Mouse (Mus musculus) limb, embryonic 13.5 days (tissue): ENCODE data around the gene Tcfl5. TPM values are rescaled to one million over a fixed set of nuclear protein-coding genes. Genes with fewer than 3 reads are reported as not detected.

Source experiments
- ATAC-seq: fragments of 200-750 bp; cut with Nextera tagmentation; 2 replicates; pipeline ENCODE4 v1.8.0; 2017; ENCODE audit warnings: low read depth, moderate number of reproducible peaks, moderate TSS enrichment; ENCODE audit not compliant: low FRiP score
- H3K27ac ChIP-seq: fragments of 300-500 bp; sonication (generic); 2 replicates; pipeline ENCODE4 v1.5.1; 2015; ENCODE audit warnings: inconsistent platforms, mild to moderate bottlenecking, moderate library complexity
- H3K27me3 ChIP-seq: fragments of 300-500 bp; sonication (generic); 2 replicates; pipeline ENCODE4 v1.6.1; 2015; ENCODE audit warnings: mild to moderate bottlenecking, inconsistent platforms
- H3K36me3 ChIP-seq: fragments of 300-500 bp; sonication (generic); 2 replicates; pipeline ENCODE4 v1.6.1; 2015; ENCODE audit warnings: inconsistent platforms, mild to moderate bottlenecking, moderate library complexity
- H3K4me1 ChIP-seq: fragments of 300-500 bp; sonication (generic); 2 replicates; pipeline ENCODE4 v1.6.1; 2015; ENCODE audit warnings: inconsistent platforms
- H3K4me2 ChIP-seq: fragments of 300-500 bp; sonication (generic); replicated peaks from 2 replicates; pipeline ENCODE4 v1.6.1; 2015; ENCODE audit warnings: inconsistent platforms, mild to moderate bottlenecking, moderate library complexity
- H3K4me3 ChIP-seq: fragments of 300-500 bp; sonication (generic); 2 replicates; pipeline ENCODE4 v1.5.1; 2015; ENCODE audit warnings: moderate library complexity, mild to moderate bottlenecking, inconsistent platforms
- H3K9ac ChIP-seq: fragments of 300-500 bp; sonication (generic); 2 replicates; pipeline ENCODE4 v1.6.1; 2015; ENCODE audit warnings: mild to moderate bottlenecking, inconsistent platforms
- H3K9me3 ChIP-seq: fragments of 300-500 bp; sonication (generic); 2 replicates; pipeline ENCODE4 v1.6.1; 2016; ENCODE audit warnings: inconsistent platforms
- WGBS: fragments of 180-500 bp; shearing (Covaris S2); methylation state at CpG from one replicate; pipeline ENCODE4 v1.1.7; 2015; 5-methylcytosine and 5-hydroxymethylcytosine counted together
- polyA plus RNA-seq: library from polyadenylated mRNA; unstranded; fragments of >200 nt; fragmentation: Nextera tagmentation; extraction: Ambion mirVana; gene quantifications from 2 replicates; pipeline ENCODE4 v1.2.1, GENCODE M21; 2015

The Tcfl5 gene
- polyA plus RNA-seq, 1 experiment from 2014 or later = 0.55 TPM

DNA sequence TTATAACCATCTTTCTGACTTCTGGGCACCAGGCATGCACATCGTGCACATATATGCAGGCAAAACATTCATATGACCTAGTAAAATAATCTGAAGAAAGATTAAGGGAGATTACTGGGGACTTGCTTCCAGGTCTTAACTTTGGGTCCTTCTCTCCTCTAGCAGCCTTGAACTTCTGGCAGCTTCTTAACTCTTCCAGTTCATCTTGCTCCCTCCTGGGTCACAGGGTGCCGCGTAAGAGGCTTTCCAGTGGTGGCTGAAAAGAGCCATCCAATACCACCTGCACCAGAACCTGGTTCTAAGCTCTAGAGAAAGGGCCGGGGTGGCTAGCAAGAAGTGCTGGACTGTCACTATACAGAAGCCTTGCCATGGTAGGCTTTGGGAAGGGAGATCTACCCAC lies 45.0 kb downstream of the Tcfl5 start, which contains the start of gene Col9a3:
Gene Col9a3, plus strand, starts transcription at position 301 of the 400 bp plus-strand sequence.
- H3K27ac ChIP-seq = peak within 1 kb of the TSS; percentile 89

DNA sequence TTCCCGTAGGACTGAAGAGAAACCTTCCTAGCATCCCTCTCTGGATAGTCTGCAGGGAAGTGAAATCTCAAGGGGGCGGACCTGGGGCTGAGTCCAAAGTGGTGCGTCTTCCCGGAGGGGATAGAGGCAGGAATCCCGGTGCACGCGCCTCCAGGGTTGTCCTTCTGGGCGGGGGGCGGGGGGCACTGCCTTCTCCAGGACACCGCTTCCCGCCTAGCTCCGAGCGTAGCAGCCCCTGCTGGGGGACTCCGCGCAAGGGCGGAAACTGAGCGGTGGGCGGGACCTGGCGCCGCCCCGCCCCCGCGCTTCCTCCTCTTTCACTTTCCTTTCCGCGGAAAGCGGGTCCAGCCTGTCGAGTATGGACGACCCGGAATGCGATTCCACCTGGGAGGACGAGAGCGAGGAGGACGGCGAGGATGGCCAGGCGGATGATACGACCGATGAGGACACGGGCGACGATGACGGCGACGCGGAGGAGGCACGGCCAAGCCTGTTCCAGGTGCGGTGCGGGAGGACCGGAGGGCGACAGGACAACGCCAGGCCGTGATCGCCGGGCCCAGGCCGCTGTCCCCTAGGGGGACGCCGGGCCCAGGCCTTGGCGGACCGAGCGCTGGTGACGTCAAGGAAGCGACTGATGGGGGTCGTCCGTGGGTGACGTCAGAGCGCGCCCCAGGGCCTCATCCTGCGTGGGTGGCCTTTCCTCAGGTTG lies 53.2 kb downstream of the Tcfl5 start, which contains the start of gene Ogfr:
Gene Ogfr, plus strand, starts transcription at position 123 of the 709 bp plus-strand sequence.
- Histone ChIP-seq H3K27me3 (no peaks in the 10 kb centered on the region), H3K36me3 (peaks cover 62% of the 10 kb centered on the region), H3K9me3 (no peaks in the 10 kb centered on the region), H3K4me3 (peak within 1 kb of the TSS; percentile 94), H3K4me2 (peak within 1 kb of the TSS; percentile 90), H3K9ac (peak within 1 kb of the TSS; percentile 93), H3K27ac (peak within 1 kb of the TSS; percentile 88), H3K4me1 (peaks cover 17% of the 10 kb centered on the region)
- peak; percentile 92 for ATAC-seq
- WGBS = under 1% methylated on average over 49 of the region's 67 CpGs

More for the DNA sequence above, 45.0 kb downstream of the Tcfl5 start, which contains the start of gene Col9a3:
- H3K36me3 ChIP-seq = peaks cover 39% of the 10 kb centered on the region
- H3K9me3 ChIP-seq = no peaks in the 10 kb centered on the region
- peak within 1 kb of the TSS; percentile 53 for H3K4me3 ChIP-seq
- ATAC-seq = no peak
- H3K4me1 ChIP-seq = peaks cover 40% of the 10 kb centered on the region
- H3K27me3 ChIP-seq = peaks cover 33% of the 10 kb centered on the region
- H3K9ac ChIP-seq = peak within 1 kb of the TSS; percentile 75
- WGBS = 39% methylated on average over 4 of the region's 4 CpGs
- H3K4me2 ChIP-seq = peak within 1 kb of the TSS; percentile 71

DNA sequence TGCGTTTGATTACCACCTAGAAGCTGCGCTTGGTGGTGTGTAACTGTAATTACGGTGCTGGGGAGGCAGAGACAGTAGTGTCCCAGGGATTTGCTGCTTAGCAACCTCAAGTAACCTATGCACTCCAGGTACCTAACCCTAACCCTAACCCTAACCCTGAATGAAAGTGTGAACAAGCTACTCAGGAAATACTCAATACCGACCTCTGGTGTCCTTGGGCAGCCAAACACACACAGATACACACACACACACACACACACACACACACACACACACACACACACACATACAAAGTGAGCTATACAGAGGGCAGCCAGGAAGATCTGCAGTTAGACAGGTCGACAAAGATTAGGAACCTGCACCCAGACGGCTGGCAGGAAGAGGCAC lies 53.8 kb downstream of the Tcfl5 start:
- no peak for ATAC-seq
- Histone ChIP-seq H3K27me3 (no peaks in the 10 kb centered on the region), H3K9me3 (no peaks in the 10 kb centered on the region), H3K4me2 (peak overlapping the region; percentile 90), H3K4me3 (peak overlapping the region; percentile 94), H3K9ac (peak overlapping the region; percentile 93), H3K27ac (peak overlapping the region; percentile 88), H3K4me1 (peaks cover 22% of the 10 kb centered on the region), H3K36me3 (peaks cover 57% of the 10 kb centered on the region)
- WGBS = 49% methylated on average over 6 of the region's 6 CpGs

DNA sequence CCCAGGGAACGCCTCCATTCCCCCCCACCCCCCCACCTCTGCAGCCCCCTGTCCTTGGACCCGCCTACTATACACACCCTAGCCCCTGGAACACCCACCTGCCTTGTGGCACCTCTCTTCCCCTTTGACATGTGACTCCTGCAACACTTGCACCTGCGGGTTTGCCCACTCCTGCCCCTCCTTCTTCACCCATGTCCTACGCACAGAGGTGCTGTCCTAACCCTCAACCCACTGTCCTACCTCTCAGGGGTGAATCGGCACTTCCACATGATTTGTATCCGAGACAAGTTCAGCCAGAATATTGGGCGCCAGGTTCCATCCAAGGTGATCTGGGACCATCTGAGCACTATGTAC lies 59.4 kb downstream of the Tcfl5 start:
- H3K27me3 ChIP-seq = peaks cover 3% of the 10 kb centered on the region; the same call in 1 of the 2 replicates
- H3K4me1 ChIP-seq = peaks cover 23% of the 10 kb centered on the region
- H3K4me2 ChIP-seq = peak overlapping the region; percentile 88
- H3K9me3 ChIP-seq = no peaks in the 10 kb centered on the region
- H3K9ac ChIP-seq = peak overlapping the region; percentile 95
- peak overlapping the region; percentile 86 for H3K4me3 ChIP-seq
- H3K36me3 ChIP-seq = peaks cover 28% of the 10 kb centered on the region
- ATAC-seq = peak; percentile 11
- WGBS = 20% methylated on average over 7 of the region's 7 CpGs
- no peak overlapping the region for H3K27ac ChIP-seq

DNA sequence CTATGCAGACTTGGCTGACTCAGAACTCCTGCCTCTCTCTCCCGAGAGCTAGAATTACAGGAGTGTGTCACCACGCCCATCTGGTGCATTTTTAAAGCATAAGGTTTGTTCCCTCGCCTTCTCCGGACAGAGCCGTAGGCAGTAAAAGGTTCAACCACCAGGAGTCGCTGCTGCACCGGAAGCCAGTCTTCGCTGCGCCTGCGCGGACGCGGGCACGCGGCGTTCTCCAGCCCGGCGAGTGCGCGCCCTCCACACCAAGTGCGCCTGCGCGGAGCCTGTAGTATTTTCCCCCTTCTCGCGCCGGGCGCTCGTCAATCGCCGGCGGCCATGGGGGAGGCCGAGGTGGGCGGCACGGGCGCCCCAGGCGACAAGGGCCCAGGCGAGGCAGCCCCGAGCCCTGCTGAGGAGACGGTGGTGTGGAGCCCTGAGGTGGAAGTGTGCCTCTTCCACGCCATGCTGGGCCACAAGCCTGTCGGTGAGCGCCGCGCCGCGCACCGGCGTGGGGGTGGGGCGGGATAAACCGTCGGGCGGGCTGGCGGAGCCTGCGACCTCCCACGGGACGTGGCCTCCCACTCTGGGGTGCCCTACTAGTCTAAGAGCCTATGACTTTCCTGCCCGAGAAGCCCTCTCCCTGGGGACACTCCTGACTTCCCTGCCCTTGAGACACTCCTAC lies 59.9 kb downstream of the Tcfl5 start:
- Histone ChIP-seq H3K36me3 (peaks cover 28% of the 10 kb centered on the region), H3K4me1 (peaks cover 23% of the 10 kb centered on the region), H3K4me3 (peak overlapping the region; percentile 86), H3K4me2 (peak overlapping the region; percentile 88), H3K27me3 (peaks cover 3% of the 10 kb centered on the region; the same call in 1 of the 2 replicates), H3K27ac (no peak overlapping the region; the same call in 1 of the 2 replicates), H3K9me3 (no peaks in the 10 kb centered on the region), H3K9ac (peak overlapping the region; percentile 95)
- 0% methylated on average over 57 of the region's 57 CpGs for WGBS
- ATAC-seq = peak; percentile 84

DNA sequence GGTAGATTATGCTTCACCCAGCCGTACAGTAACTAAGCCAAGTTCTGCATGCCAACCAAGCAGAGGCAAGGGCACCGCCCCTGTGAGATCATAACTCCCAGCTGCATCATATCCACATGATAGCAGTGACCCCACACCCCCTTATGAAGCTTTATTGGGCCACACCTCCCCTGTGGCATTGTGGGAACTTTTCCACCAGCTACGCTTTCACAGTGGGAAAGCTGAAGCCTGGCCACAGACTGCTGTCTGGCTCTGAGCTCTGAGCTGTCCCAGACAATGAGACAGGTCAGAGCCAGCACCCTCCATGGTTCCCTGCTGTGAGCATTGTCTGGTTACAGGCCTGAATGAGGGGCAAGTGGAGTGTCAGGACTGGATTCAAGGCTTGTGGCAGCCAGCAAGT lies 61.5 kb downstream of the Tcfl5 start, which contains the start of gene Mrgbp:
Gene Mrgbp, plus strand, starts transcription at position 303 of the 400 bp plus-strand sequence.
- H3K27me3 ChIP-seq = peaks cover 3% of the 10 kb centered on the region
- H3K9ac ChIP-seq = peak within 1 kb of the TSS; percentile 48; the same call in 1 of the 2 replicates
- 78% methylated on average over 3 of the region's 3 CpGs for WGBS
- no peak within 1 kb of the TSS for H3K27ac ChIP-seq
- H3K4me1 ChIP-seq = peaks cover 23% of the 10 kb centered on the region
- no peak for ATAC-seq
- H3K4me2 ChIP-seq = peak within 1 kb of the TSS; percentile 88; the same call in 1 of the 2 replicates
- peaks cover 15% of the 10 kb centered on the region for H3K36me3 ChIP-seq
- no peaks in the 10 kb centered on the region for H3K9me3 ChIP-seq
- no peak within 1 kb of the TSS for H3K4me3 ChIP-seq

DNA sequence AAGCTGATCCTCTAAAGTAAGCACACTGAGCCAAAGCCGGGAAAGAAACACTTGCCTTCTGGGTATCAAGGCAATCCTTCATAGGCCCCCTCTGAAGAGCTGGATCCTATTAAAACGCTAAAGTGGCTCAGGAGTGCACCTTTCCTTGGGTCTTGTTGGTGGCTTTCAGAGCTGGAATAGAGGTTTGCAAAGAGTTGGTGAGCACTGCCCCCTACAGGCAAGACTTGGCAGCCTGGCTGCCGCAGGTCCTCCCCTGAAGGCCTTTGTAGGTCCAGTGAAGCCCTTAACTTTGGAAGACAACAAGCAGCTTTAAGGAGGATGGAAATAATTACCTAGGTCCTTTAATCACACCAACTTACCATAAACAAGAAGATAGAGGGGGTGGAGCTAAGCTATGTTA lies 63.8 kb downstream of the Tcfl5 start:
- Histone ChIP-seq H3K36me3 (no peaks in the 10 kb centered on the region), H3K27ac (no peak overlapping the region), H3K4me1 (peaks cover 17% of the 10 kb centered on the region), H3K27me3 (peaks cover 3% of the 10 kb centered on the region), H3K9ac (no peak overlapping the region), H3K4me2 (no peak overlapping the region), H3K4me3 (no peak overlapping the region), H3K9me3 (no peaks in the 10 kb centered on the region)
- WGBS = 2% methylated on average over 3 of the region's 3 CpGs
- ATAC-seq = no peak

DNA sequence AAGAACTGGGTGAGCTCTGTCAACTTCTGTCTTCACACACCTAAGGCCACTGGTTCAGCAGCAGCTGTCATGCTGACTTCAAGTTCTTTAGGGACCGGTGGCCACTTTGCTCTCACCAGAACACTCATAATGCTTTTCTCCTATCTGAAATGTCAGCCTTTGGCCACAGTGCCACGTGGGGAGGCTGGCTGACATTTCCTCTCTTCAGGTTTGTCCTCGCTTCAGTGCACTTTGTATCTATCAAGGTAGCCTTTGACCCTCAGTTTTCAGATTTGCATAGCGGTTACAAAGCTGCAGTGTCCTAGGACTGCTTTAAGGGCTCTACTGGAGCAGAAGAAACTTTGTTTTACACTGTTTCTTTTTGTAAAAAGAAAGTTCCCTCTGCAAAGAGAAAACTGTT lies 66.0 kb downstream of the Tcfl5 start:
- no peak overlapping the region for H3K4me2 ChIP-seq
- 67% methylated on average over 4 of the region's 4 CpGs for WGBS
- no peaks in the 10 kb centered on the region for H3K36me3 ChIP-seq
- peaks cover 6% of the 10 kb centered on the region; the same call in 1 of the 2 replicates for H3K4me1 ChIP-seq
- ATAC-seq = no peak
- H3K27ac ChIP-seq = no peak overlapping the region
- H3K9ac ChIP-seq = no peak overlapping the region
- no peak overlapping the region for H3K4me3 ChIP-seq
- no peaks in the 10 kb centered on the region for H3K9me3 ChIP-seq
- H3K27me3 ChIP-seq = peaks cover 3% of the 10 kb centered on the region

Other genes starting within 250 kb of the Tcfl5 start
- 0.40 and 0.90 TPM in 2 replicates for gene Slco4a1, start 186.5 kb downstream of the Tcfl5 start, polyA plus RNA-seq
- 0.29 and 0.36 TPM in 2 replicates for gene Ntsr1, start 142.7 kb downstream of the Tcfl5 start, polyA plus RNA-seq
- gene Mrgbp, start 61.4 kb downstream of the Tcfl5 start, polyA plus RNA-seq = 35.0 and 39.2 TPM in 2 replicates
- gene Ogfr, start 53.5 kb downstream of the Tcfl5 start, polyA plus RNA-seq = 85.0 and 88.1 TPM in 2 replicates
- 426 and 449 TPM in 2 replicates for gene Col9a3, start 44.9 kb downstream of the Tcfl5 start, polyA plus RNA-seq
- 30.4 and 31.5 TPM in 2 replicates for gene Dido1, start 67.3 kb upstream of the Tcfl5 start, polyA plus RNA-seq
- 63.0 and 63.8 TPM in 2 replicates for gene Gid8, start 67.4 kb upstream of the Tcfl5 start, polyA plus RNA-seq
- gene Slc17a9, start 82.6 kb upstream of the Tcfl5 start, polyA plus RNA-seq = 0.62 and 0.98 TPM in 2 replicates
- gene Bhlhe23, start 134.2 kb upstream of the Tcfl5 start, polyA plus RNA-seq = 0.05 TPM in 1 of 2 replicates, not detected in the other